Mouse (Mus musculus): Measurements from ENCODE around the gene AI661453. TPM values are rescaled to one million over a fixed set of nuclear protein-coding genes. Genes with fewer than 3 reads are reported as not detected.

The AI661453 gene
- polyA plus RNA-seq, 1 experiment from 2014 or later, result 0.23 TPM

DNA sequence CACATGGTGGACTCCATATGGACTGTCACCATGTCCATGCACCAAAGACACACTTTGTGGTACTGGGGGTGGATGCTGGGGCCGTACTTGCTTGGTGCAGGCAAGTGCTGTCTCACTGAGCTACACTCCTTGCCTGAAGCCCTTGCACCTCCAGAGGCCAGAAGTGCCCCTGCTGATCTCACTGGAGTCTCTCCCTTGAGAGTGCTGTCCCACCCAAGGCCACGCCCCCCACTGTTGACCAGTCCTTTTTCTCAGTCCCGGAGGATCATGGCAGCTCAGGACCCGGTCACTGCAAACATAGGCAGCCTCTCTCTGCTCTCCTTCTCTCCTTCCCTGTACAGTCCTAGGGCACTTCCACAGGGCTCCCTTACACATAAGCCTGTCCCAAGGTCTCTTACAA is 37.8 kb downstream of the AI661453 start:
- Histone ChIP-seq H3K27ac (no peak overlapping the region), H3K4me3 (no peak overlapping the region), H3K4me1 (0 out of 2 replicates have a peak, but pooled peaks cover 6% of the 10 kb centered on the region), H3K9me3 (replicated peaks) (no peaks in the 10 kb centered on the region), H3K27me3 (ENCODE audit: low read depth, poor library complexity, severe bottlenecking) (peaks cover 35% of the 10 kb centered on the region), H3K36me3 (no peaks in the 10 kb centered on the region)
- WGBS, result 73% methylated on average over 4 of the region's 4 CpGs
- no peak for DNase-seq (ENCODE audit: low spot score)

DNA sequence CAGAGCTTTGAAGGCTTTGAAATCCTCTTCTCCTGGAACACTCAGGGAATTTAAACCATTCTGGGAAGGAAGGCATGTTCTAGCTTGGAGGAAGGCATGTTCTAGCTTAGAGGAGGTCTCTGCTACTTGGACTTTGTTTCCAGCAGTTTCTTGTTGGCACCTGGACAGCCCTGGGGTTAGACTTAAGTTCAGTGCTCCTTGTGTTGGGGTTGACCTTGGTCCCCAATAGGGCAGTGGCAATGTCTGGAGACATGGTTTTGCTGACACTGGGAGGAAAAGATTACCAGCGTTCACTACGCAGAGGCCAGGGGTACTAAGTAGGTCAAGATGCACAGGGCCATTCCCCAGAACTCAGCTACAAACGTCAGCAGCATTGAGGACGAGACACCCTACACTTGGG is 38.8 kb downstream of the AI661453 start:
- Histone ChIP-seq H3K9me3 (replicated peaks) (no peaks in the 10 kb centered on the region), H3K4me3 (no peak overlapping the region), H3K27ac (no peak overlapping the region), H3K4me1 (0 out of 2 replicates have a peak, but pooled peaks cover 6% of the 10 kb centered on the region), H3K36me3 (no peaks in the 10 kb centered on the region), H3K27me3 (ENCODE audit: low read depth, poor library complexity, severe bottlenecking) (peaks cover 26% of the 10 kb centered on the region)
- WGBS, result 88% methylated on average over 4 of the region's 4 CpGs
- DNase-seq (ENCODE audit: low spot score), result no peak

DNA sequence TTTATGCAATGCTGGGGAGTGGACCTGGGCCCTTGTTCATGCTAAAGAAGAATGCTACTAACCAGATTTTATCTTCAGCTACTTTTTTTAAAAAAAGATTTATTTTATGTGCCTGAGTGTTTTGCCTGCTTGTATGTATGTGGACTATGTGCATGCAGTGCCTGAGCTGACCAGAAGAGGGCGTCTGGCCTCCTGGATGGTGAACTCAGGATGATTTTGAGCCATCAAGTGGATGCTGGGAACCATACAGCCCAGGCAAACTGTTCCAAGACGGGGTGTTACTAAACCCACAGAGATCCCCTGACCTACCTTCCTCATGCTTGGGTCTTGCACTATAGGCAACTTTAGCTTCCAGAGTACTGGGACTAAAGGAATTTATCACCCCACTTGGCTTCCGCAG is 39.3 kb downstream of the AI661453 start:
- H3K36me3 ChIP-seq, result no peaks in the 10 kb centered on the region
- H3K4me3 ChIP-seq, result no peak overlapping the region
- 65% methylated on average over 3 of the region's 3 CpGs for WGBS
- peak; percentile 36 for DNase-seq (ENCODE audit: low spot score)
- H3K27me3 ChIP-seq (ENCODE audit: low read depth, poor library complexity, severe bottlenecking), result peaks cover 20% of the 10 kb centered on the region
- H3K4me1 ChIP-seq, result 0 out of 2 replicates have a peak, but pooled peaks cover 6% of the 10 kb centered on the region
- H3K9me3 ChIP-seq (replicated peaks), result no peaks in the 10 kb centered on the region
- no peak overlapping the region for H3K27ac ChIP-seq

DNA sequence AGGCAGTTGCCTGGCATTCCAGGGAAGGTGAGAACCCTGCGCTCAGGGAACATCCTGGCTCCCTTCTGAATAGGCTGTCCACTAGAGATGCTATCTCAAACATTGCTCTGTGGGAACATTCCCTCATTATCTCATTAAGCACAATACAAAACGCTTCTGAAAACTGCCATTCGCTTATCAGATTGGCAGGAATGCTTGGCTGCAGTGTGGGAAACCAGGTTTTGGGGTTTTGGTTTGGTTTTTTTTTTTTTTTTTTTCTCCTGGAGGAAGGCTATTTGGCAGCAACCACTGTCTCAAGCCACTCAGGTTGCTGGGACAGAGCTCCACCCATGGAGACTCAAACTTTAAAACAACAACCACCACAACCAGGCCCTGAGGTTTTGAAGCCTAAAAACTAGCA is 43.5 kb downstream of the AI661453 start:
- DNase-seq (ENCODE audit: low spot score), result no peak
- Histone ChIP-seq H3K36me3 (no peaks in the 10 kb centered on the region), H3K4me3 (no peak overlapping the region), H3K4me1 (peaks cover 14% of the 10 kb centered on the region), H3K9me3 (replicated peaks) (no peaks in the 10 kb centered on the region), H3K27me3 (ENCODE audit: low read depth, poor library complexity, severe bottlenecking) (no peaks in the 10 kb centered on the region), H3K27ac (no peak overlapping the region)
- 51% methylated on average over 3 of the region's 3 CpGs for WGBS

DNA sequence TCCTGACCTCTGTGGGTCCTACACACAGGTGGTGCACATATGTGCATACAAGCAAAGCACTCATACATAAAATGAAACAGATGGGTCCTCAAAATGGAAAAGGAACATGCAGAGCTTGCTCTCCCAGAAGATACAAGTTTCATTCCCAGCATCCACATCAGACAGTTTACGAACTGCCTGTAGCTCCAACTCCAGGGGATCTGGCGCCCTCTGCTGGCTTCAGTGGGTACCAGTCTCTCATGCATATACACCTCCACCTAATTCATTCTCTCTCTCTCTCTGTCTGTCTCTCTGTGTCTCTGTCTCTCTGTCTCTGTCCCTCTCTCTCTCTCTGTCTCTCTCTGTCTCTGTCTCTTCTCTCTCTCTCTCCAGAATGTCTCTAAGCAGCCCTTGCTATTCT is 46.0 kb downstream of the AI661453 start:
- peak; percentile 81 for DNase-seq (ENCODE audit: low spot score)
- Histone ChIP-seq H3K4me3 (no peak overlapping the region), H3K36me3 (no peaks in the 10 kb centered on the region), H3K4me1 (peaks cover 23% of the 10 kb centered on the region), H3K9me3 (replicated peaks) (no peaks in the 10 kb centered on the region), H3K27me3 (ENCODE audit: low read depth, poor library complexity, severe bottlenecking) (no peaks in the 10 kb centered on the region), H3K27ac (no peak overlapping the region)
- 53% methylated on average over 2 of the region's 2 CpGs for WGBS

DNA sequence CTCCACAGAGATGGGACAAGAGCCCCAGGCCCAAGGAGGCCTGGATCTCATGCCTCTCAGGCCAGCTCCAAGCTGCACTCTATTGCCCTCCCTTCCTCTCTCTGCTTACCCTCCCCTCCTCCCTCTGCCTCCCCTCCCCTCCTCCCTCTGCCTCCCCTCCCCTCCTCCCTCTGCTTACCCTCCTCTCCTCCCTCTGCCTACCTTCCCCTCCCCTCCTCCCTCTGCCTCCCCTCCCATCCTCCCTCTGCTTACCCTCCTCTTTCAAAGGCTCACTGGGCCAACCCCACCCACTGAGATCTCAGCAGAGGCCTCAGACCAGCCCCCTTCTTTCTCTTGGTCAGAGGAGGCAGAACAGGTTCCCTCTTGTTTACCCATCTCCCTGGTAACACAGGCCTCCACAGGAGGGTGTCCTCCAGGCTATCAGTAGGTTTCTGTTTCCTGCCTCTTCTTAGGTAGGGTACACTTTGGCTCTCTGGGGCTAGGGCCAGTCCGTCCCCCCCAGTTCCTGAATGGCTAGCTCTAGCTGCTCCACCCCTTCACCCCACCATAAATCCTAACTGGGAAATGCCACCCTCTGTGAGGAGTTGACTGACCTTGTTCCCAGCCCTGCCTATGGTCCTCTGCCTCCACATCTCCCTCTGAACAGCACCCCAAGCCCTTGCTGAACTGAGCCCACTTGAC is 48.0 kb downstream of the AI661453 start:
- no peaks in the 10 kb centered on the region for H3K27me3 ChIP-seq (ENCODE audit: low read depth, poor library complexity, severe bottlenecking)
- no peak overlapping the region for H3K4me3 ChIP-seq
- H3K27ac ChIP-seq, result peak overlapping the region; percentile 71
- H3K36me3 ChIP-seq, result peaks cover 12% of the 10 kb centered on the region
- peak; percentile 38 for DNase-seq (ENCODE audit: low spot score)
- WGBS, result 11% methylated on average over 1 of the region's 1 CpGs
- H3K9me3 ChIP-seq (replicated peaks), result no peaks in the 10 kb centered on the region
- peaks cover 23% of the 10 kb centered on the region for H3K4me1 ChIP-seq

DNA sequence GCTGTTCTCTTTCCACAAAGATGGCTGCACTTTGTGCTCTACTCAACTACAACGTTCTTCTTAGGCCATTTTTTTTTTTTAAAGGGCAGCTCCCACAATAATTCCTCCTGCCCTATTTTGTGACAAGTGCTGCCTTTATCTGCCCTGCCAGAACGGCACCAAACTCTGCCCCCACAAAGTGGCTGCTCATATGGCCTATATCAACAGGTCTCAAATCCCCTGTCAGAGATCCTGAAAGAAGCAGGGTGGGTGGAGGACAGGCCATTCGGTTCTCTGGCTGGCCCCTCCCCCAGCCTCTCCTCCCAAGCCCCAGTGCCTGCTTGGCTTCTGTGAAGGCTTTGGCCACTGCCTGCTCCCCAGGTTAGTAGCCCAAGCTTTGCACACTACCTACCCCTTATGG is 48.6 kb downstream of the AI661453 start:
- Histone ChIP-seq H3K27ac (peak overlapping the region; percentile 71), H3K36me3 (peaks cover 18% of the 10 kb centered on the region), H3K4me1 (peaks cover 23% of the 10 kb centered on the region), H3K4me3 (no peak overlapping the region), H3K27me3 (ENCODE audit: low read depth, poor library complexity, severe bottlenecking) (no peaks in the 10 kb centered on the region), H3K9me3 (replicated peaks) (no peaks in the 10 kb centered on the region)
- WGBS, result 7% methylated on average over 3 of the region's 3 CpGs
- no peak for DNase-seq (ENCODE audit: low spot score)

DNA sequence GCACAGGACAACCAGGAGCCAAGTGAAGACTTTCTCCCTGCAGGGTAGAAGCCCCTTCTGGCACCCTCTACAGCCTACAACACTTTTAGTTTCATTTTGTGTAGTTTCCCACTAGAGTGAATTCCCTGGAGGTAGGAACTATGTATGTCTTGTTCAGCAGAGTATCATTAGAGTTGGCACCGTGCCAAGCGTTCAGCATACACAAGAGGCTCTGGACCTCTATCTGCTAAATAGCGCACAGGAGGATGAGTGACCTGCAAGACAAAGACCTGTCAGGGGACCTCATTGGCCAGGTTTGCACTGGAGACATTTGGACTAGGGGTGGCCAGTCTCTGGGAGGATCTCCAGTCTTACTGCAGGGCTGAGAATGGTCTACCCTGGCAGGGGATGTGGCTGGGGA is 49.4 kb downstream of the AI661453 start:
- no peaks in the 10 kb centered on the region for H3K9me3 ChIP-seq (replicated peaks)
- no peak overlapping the region for H3K4me3 ChIP-seq
- no peak overlapping the region for H3K27ac ChIP-seq
- peaks cover 23% of the 10 kb centered on the region for H3K4me1 ChIP-seq
- peaks cover 26% of the 10 kb centered on the region for H3K36me3 ChIP-seq
- no peak for DNase-seq (ENCODE audit: low spot score)
- 98% methylated on average over 3 of the region's 3 CpGs for WGBS
- H3K27me3 ChIP-seq (ENCODE audit: low read depth, poor library complexity, severe bottlenecking), result no peaks in the 10 kb centered on the region

DNA sequence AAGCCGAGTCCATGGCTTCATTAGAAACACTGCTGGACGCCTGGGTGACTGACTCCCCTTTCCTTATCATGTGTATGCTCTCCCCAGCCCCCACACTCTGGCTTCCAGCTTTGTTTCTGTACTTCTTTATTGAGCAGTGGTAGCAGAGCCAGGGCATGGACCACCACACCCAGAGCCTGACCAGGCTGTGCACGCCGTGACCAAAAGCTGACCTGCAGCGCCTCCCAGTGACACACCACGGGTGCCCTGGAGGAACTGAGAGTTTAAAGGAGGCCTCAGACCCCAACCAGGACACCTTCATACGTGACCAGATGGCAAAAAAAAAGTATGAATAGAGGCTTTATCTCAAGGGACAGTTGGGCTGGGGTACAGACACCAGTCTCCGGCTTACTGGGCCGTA is 54.4 kb downstream of the AI661453 start:
- WGBS, result 89% methylated on average over 9 of the region's 9 CpGs
- no peak overlapping the region for H3K27ac ChIP-seq
- H3K4me1 ChIP-seq, result no peaks in the 10 kb centered on the region; the same call in 1 of the 2 replicates
- H3K9me3 ChIP-seq (replicated peaks), result no peaks in the 10 kb centered on the region
- H3K27me3 ChIP-seq (ENCODE audit: low read depth, poor library complexity, severe bottlenecking), result no peaks in the 10 kb centered on the region
- no peak for DNase-seq (ENCODE audit: low spot score)
- peaks cover 74% of the 10 kb centered on the region for H3K36me3 ChIP-seq
- no peak overlapping the region for H3K4me3 ChIP-seq

DNA sequence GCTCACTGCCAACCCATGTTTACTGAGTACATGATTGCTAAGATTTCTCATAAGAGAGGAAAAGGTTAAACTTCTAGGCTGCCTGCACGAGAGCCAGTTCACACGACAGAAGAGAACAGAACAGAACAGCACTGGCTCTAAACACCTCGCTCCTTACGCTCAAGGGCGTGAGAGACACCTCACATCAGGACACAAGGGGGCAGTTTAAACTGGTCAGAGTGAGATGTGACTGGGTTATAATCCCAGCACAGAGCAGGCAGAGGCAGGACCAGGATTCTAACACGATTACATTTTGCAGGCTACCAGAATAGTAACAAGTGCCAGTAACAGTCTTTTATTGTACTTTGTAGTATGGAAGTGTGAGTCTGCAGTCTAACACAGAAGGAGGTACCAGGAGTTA is 56.3 kb downstream of the AI661453 start:
- Histone ChIP-seq H3K4me1 (no peaks in the 10 kb centered on the region; the same call in 1 of the 2 replicates), H3K27me3 (ENCODE audit: low read depth, poor library complexity, severe bottlenecking) (no peaks in the 10 kb centered on the region), H3K27ac (no peak overlapping the region), H3K9me3 (replicated peaks) (no peaks in the 10 kb centered on the region), H3K36me3 (peaks cover 90% of the 10 kb centered on the region), H3K4me3 (no peak overlapping the region)
- no peak for DNase-seq (ENCODE audit: low spot score)
- 87% methylated on average over 6 of the region's 6 CpGs for WGBS

DNA sequence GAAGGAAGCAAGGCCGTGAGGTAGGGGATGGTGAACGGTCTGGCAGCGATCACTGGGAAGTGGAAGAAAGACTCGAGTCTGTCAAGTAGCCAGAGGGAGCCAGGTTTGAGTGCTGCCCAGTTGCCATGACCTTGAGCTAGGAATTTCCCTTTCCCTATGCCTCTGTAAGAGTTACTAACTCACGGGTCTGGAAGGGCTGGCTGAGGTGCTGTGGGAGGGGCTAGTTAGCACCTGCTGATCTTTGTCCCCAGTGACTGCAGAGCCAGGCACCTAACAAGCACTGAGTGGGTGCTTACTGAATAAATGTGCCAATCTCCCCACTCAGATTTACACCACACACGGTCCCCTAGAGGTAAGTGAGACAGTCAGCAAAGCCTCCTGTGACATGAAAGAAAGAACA is 57.2 kb downstream of the AI661453 start:
- H3K27ac ChIP-seq, result no peak overlapping the region
- no peaks in the 10 kb centered on the region for H3K9me3 ChIP-seq (replicated peaks)
- H3K4me3 ChIP-seq, result no peak overlapping the region
- H3K4me1 ChIP-seq, result no peaks in the 10 kb centered on the region
- H3K27me3 ChIP-seq (ENCODE audit: low read depth, poor library complexity, severe bottlenecking), result no peaks in the 10 kb centered on the region
- H3K36me3 ChIP-seq, result peaks cover 93% of the 10 kb centered on the region
- DNase-seq (ENCODE audit: low spot score), result no peak
- WGBS, result 85% methylated on average over 6 of the region's 6 CpGs

DNA sequence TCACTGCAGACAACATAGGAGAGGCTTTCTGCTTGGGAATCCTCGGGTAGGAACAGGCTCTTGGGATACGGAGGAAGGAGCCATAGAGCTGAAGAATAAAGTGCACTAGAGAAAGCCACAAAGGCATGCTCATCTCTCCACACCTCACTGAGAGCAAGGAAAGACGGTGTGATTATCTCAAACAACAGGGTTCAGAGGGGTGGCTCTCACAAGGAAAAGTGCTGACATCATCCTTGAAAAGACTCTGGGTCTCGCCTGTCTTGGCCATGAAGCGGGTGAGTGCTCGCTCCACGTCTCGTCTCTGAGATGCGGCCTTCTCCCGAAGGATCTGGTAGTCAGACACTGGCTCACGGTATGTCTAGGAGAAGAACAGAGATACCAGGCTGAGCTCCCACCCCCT is 57.7 kb downstream of the AI661453 start:
- no peak overlapping the region for H3K4me3 ChIP-seq
- no peaks in the 10 kb centered on the region for H3K9me3 ChIP-seq (replicated peaks)
- no peak for DNase-seq (ENCODE audit: low spot score)
- 92% methylated on average over 11 of the region's 11 CpGs for WGBS
- peaks cover 93% of the 10 kb centered on the region for H3K36me3 ChIP-seq
- H3K27me3 ChIP-seq (ENCODE audit: low read depth, poor library complexity, severe bottlenecking), result no peaks in the 10 kb centered on the region
- no peaks in the 10 kb centered on the region for H3K4me1 ChIP-seq
- no peak overlapping the region for H3K27ac ChIP-seq

DNA sequence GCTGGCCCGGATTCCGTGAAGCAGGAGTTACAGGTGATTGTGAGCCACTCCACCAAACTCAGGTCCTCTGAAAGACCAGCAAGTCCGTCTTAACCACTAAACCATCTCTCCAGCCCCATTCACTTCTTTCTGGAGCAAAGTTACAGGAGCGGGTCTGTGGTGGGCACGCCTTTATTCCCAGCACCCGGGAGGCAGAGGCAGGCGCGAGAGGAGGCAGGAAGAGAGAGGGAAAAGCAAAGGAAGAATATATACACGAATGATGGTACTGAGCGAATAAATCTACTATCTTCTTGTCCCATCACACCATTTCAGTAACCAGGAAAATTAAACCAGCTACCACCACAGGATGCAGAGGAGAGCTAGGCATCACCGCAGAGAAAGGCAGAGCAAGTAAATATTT is 65.1 kb downstream of the AI661453 start:
- WGBS, result 9% methylated on average over 11 of the region's 11 CpGs

More for the DNA sequence above, 65.1 kb downstream of the AI661453 start:
- H3K4me1 ChIP-seq, result peaks cover 37% of the 10 kb centered on the region
- H3K27me3 ChIP-seq (ENCODE audit: low read depth, poor library complexity, severe bottlenecking), result no peaks in the 10 kb centered on the region
- H3K4me3 ChIP-seq, result peak overlapping the region; percentile 85
- H3K9me3 ChIP-seq (replicated peaks), result no peaks in the 10 kb centered on the region
- DNase-seq (ENCODE audit: low spot score), result no peak
- H3K36me3 ChIP-seq, result peaks cover 40% of the 10 kb centered on the region
- H3K27ac ChIP-seq, result peak overlapping the region; percentile 96

Data from limb, embryonic 10.5 days (tissue).